Mouse (Mus musculus): ENCODE results near the gene Invs.

The Invs gene

GRCm38 (mm10) chr4:48287086-48287757, 7.7 kb downstream of the Invs start:
- no peaks in the 10 kb centered on the region for H3K27me3 ChIP-seq (ENCODE audit: insufficient read depth, low read length)

DNA sequence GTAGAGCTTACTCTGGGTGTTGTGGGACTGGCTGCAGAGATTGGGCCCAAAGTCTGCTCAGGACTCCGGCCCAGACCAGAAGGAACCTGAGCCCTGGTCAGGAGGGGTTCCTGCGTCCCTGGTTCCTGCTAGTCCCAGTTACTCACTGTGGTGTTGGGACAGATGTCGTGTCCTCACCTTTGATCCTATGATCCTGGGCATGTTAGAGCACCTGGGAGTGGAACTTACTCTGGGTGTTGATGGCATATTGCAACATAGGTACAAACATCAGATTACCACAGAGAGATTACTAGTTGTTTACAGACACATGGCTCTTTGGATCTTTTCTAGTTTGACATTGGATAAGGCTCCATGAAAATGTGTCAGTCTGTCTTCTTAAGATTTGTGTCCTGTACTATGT, 35.3 kb downstream of the Invs start:
- H3K9me3 ChIP-seq (ENCODE audit: low read length): no peaks in the 10 kb centered on the region
- no peaks in the 10 kb centered on the region for H3K27me3 ChIP-seq (ENCODE audit: insufficient read depth, low read length)
- no peaks in the 10 kb centered on the region for H3K36me3 ChIP-seq (ENCODE audit: insufficient read depth, low read length)
- H3K4me1 ChIP-seq (replicated peaks; ENCODE audit: low read depth, low read length): no peaks in the 10 kb centered on the region
- TF ChIP-seq POU5F1 (IDR thresholded peaks at IDR 0.05; ENCODE audit: borderline replicate concordance, low read length): no peak
- TF ChIP-seq CTCF (conservative IDR thresholded peaks at IDR 0.05; ENCODE audit: low read length): no peak
- no peak for TF ChIP-seq NANOG (IDR thresholded peaks at IDR 0.05; ENCODE audit: borderline replicate concordance, low read length)
- no peak overlapping the region for H3K4me3 ChIP-seq (replicated peaks; ENCODE audit: low read length)

More at GRCm38 (mm10) chr4:48287086-48287757, 7.7 kb downstream of the Invs start:
- H3K36me3 ChIP-seq (ENCODE audit: insufficient read depth, low read length): no peaks in the 10 kb centered on the region
- TF ChIP-seq POU5F1 (IDR thresholded peaks at IDR 0.05; ENCODE audit: borderline replicate concordance, low read length) (no peak), CTCF (conservative IDR thresholded peaks at IDR 0.05; ENCODE audit: low read length) (no peak), NANOG (IDR thresholded peaks at IDR 0.05; ENCODE audit: borderline replicate concordance, low read length) (no peak)
- peaks cover 15% of the 10 kb centered on the region for H3K9me3 ChIP-seq (ENCODE audit: low read length)
- H3K4me1 ChIP-seq (replicated peaks; ENCODE audit: low read depth, low read length): no peaks in the 10 kb centered on the region
- no peak overlapping the region for H3K4me3 ChIP-seq (replicated peaks; ENCODE audit: low read length)

DNA sequence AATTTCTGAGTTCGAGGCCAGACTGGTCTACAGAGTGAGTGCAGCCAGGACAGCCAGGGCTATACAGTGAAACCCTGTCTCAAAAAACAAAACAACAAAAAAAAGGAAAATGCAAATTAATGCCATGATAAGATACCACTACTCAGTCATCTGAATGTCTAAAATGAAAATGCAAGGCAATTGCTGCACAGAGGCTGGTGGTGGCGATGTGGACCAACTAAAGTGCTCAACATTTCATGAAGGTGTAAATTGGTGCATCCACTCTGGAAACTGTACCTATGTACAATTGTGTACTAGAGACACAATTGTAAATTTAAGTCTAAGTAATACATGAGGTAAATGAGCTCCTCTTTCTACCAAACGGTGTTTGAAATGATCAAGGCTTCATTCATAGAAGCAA, 36.5 kb downstream of the Invs start:
- Histone ChIP-seq H3K4me3 (replicated peaks; ENCODE audit: low read length) (no peak overlapping the region), H3K9me3 (ENCODE audit: low read length) (no peaks in the 10 kb centered on the region), H3K4me1 (replicated peaks; ENCODE audit: low read depth, low read length) (no peaks in the 10 kb centered on the region), H3K27me3 (ENCODE audit: insufficient read depth, low read length) (no peaks in the 10 kb centered on the region), H3K36me3 (ENCODE audit: insufficient read depth, low read length) (no peaks in the 10 kb centered on the region)
- no peak for TF ChIP-seq CTCF (conservative IDR thresholded peaks at IDR 0.05; ENCODE audit: low read length)
- no peak for TF ChIP-seq NANOG (IDR thresholded peaks at IDR 0.05; ENCODE audit: borderline replicate concordance, low read length)
- TF ChIP-seq POU5F1 (IDR thresholded peaks at IDR 0.05; ENCODE audit: borderline replicate concordance, low read length): no peak

DNA sequence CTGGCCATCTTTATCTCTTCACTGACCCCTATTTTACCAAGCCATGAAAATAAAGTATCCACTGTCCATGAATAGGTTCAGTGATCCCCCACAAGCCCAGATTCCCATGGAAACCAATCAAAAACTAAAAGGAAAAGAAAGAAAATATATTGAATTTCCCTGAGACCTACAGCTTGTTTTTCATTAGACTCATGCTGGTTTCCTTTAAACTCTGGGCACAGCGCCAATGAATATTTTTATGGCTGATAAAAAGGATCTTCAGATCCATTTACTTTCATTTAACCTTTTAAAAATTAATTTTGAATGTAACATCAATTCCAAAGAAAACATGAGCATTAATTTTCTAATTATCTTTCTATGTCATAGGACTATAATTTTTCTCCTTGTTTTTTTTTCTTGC, 41.7 kb downstream of the Invs start:
- Histone ChIP-seq H3K4me1 (replicated peaks; ENCODE audit: low read depth, low read length) (no peaks in the 10 kb centered on the region), H3K4me3 (replicated peaks; ENCODE audit: low read length) (no peak overlapping the region), H3K27me3 (ENCODE audit: insufficient read depth, low read length) (no peaks in the 10 kb centered on the region), H3K9me3 (ENCODE audit: low read length) (no peaks in the 10 kb centered on the region), H3K36me3 (ENCODE audit: insufficient read depth, low read length) (no peaks in the 10 kb centered on the region)
- TF ChIP-seq POU5F1 (IDR thresholded peaks at IDR 0.05; ENCODE audit: borderline replicate concordance, low read length): no peak
- TF ChIP-seq CTCF (conservative IDR thresholded peaks at IDR 0.05; ENCODE audit: low read length): no peak
- no peak for TF ChIP-seq NANOG (IDR thresholded peaks at IDR 0.05; ENCODE audit: borderline replicate concordance, low read length)

DNA sequence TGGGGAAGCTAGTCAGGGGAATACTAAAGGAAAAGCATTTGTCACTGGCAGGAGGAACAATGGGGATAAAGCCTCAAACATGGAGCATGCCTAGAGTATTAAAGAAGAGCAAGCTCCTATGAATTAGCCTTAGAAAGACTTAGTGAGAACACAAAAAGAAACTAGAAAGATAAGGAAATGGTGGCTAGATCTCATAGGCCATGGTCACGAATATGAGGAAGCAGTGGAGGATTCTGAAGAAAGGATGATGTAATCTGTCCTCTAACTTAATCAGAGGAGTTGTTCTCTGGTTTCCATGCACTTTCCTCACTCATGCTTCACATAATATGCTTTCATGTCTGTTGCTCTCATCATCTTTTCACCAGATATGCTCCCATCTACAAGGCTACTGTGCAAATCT, 42.5 kb downstream of the Invs start:
- Histone ChIP-seq H3K27me3 (ENCODE audit: insufficient read depth, low read length) (no peaks in the 10 kb centered on the region), H3K9me3 (ENCODE audit: low read length) (no peaks in the 10 kb centered on the region)

DNA sequence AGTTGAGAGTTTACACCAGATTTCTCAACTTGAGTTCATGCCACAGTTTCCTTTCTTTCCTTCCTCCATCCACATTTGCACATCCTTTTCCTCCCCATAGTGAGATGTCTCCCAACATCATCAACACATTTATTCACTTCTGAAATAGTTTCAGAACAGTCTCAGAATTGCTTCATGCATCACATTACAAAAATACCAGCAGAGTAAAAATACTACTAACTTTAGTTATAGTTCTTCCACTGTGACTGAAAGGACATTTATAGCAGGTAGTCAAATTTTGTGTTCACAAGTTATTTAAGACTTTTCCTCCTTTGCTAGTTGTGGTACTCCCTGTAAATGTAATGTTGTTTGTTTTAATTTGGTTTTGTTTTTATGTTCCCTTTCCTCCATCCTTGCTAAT, 47.6 kb downstream of the Invs start:
- Histone ChIP-seq H3K9me3 (ENCODE audit: low read length) (no peaks in the 10 kb centered on the region), H3K27me3 (ENCODE audit: insufficient read depth, low read length) (no peaks in the 10 kb centered on the region), H3K4me1 (replicated peaks; ENCODE audit: low read depth, low read length) (no peaks in the 10 kb centered on the region), H3K36me3 (ENCODE audit: insufficient read depth, low read length) (no peaks in the 10 kb centered on the region), H3K4me3 (replicated peaks; ENCODE audit: low read length) (no peak overlapping the region)
- TF ChIP-seq POU5F1 (IDR thresholded peaks at IDR 0.05; ENCODE audit: borderline replicate concordance, low read length): no peak
- no peak for TF ChIP-seq NANOG (IDR thresholded peaks at IDR 0.05; ENCODE audit: borderline replicate concordance, low read length)
- TF ChIP-seq CTCF (conservative IDR thresholded peaks at IDR 0.05; ENCODE audit: low read length): no peak

More for the DNA sequence above, 42.5 kb downstream of the Invs start:
- Histone ChIP-seq H3K4me3 (replicated peaks; ENCODE audit: low read length) (no peak overlapping the region), H3K36me3 (ENCODE audit: insufficient read depth, low read length) (no peaks in the 10 kb centered on the region), H3K4me1 (replicated peaks; ENCODE audit: low read depth, low read length) (no peaks in the 10 kb centered on the region)
- no peak for TF ChIP-seq NANOG (IDR thresholded peaks at IDR 0.05; ENCODE audit: borderline replicate concordance, low read length)
- no peak for TF ChIP-seq CTCF (conservative IDR thresholded peaks at IDR 0.05; ENCODE audit: low read length)
- no peak for TF ChIP-seq POU5F1 (IDR thresholded peaks at IDR 0.05; ENCODE audit: borderline replicate concordance, low read length)

GRCm38 (mm10) chr4:48328042-48328441, 48.5 kb downstream of the Invs start:
- no peak overlapping the region for H3K4me3 ChIP-seq (replicated peaks; ENCODE audit: low read length)
- no peaks in the 10 kb centered on the region for H3K4me1 ChIP-seq (replicated peaks; ENCODE audit: low read depth, low read length)

GRCm38 (mm10) chr4:48332453-48333051, 53.0 kb downstream of the Invs start:
- H3K9me3 ChIP-seq (ENCODE audit: low read length): no peaks in the 10 kb centered on the region
- H3K36me3 ChIP-seq (ENCODE audit: insufficient read depth, low read length): no peaks in the 10 kb centered on the region
- no peak for TF ChIP-seq POU5F1 (IDR thresholded peaks at IDR 0.05; ENCODE audit: borderline replicate concordance, low read length)
- no peak for TF ChIP-seq NANOG (IDR thresholded peaks at IDR 0.05; ENCODE audit: borderline replicate concordance, low read length)
- no peak for TF ChIP-seq CTCF (conservative IDR thresholded peaks at IDR 0.05; ENCODE audit: low read length)
- H3K27me3 ChIP-seq (ENCODE audit: insufficient read depth, low read length): no peaks in the 10 kb centered on the region
- H3K4me3 ChIP-seq (replicated peaks; ENCODE audit: low read length): no peak overlapping the region
- H3K4me1 ChIP-seq (replicated peaks; ENCODE audit: low read depth, low read length): no peaks in the 10 kb centered on the region

More at GRCm38 (mm10) chr4:48328042-48328441, 48.5 kb downstream of the Invs start:
- no peaks in the 10 kb centered on the region for H3K27me3 ChIP-seq (ENCODE audit: insufficient read depth, low read length)
- no peaks in the 10 kb centered on the region for H3K9me3 ChIP-seq (ENCODE audit: low read length)
- no peak for TF ChIP-seq CTCF (conservative IDR thresholded peaks at IDR 0.05; ENCODE audit: low read length)
- no peak for TF ChIP-seq NANOG (IDR thresholded peaks at IDR 0.05; ENCODE audit: borderline replicate concordance, low read length)
- no peak for TF ChIP-seq POU5F1 (IDR thresholded peaks at IDR 0.05; ENCODE audit: borderline replicate concordance, low read length)
- H3K36me3 ChIP-seq (ENCODE audit: insufficient read depth, low read length): no peaks in the 10 kb centered on the region
